Mouse (Mus musculus) liver, adult 2 months (tissue): ENCODE results near the gene Themis3.

Source experiments
- CTCF ChIP-seq: fragments of 200-500 bp; IDR thresholded peaks from 2 replicates; pipeline ENCODE4 v1.5.1; 2011; ENCODE audit warnings: low read depth, low read length, control low read depth
- POLR2A ChIP-seq: fragments of 200-500 bp; IDR thresholded peaks from 2 replicates; pipeline ENCODE4 v1.6.1; 2011; ENCODE audit warnings: low read length, control low read depth; ENCODE audit not compliant: insufficient read depth; ENCODE audit errors: extremely low read depth

DNA sequence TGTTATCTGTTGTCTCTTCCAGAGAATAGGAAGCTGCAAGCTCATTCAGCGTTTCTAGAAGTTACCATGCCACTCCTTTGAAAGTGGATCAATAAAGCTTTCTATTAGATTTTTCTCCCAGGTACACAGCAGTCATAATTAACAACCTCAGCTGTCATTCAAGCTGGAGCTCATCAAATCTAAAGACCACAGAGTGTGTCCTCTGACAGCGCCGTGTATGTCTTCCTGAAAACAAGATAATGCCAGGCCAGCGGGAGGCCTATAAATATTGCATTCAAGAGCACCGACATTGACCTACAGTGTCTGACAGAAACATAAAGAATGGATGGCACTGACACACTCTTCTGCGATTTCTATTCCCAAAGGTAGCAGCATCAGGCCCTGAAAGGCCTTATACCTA is 16.9 kb downstream of the Themis3 start:
- TF ChIP-seq POLR2A (no peak), CTCF (no peak)
